Mouse (Mus musculus) CH12F3 (cell line): Measurements from ENCODE around the gene Slc17a5.

ENCODE experiments used
- in situ Hi-C: fragments of 300-500 bp; cut with MboI; formaldehyde crosslinking; loops from 2 replicates; pipeline ENCODE4 v1.14.3; 2020; ENCODE audit warnings: low sequenced_read_pairs

The Slc17a5 gene

DNA sequence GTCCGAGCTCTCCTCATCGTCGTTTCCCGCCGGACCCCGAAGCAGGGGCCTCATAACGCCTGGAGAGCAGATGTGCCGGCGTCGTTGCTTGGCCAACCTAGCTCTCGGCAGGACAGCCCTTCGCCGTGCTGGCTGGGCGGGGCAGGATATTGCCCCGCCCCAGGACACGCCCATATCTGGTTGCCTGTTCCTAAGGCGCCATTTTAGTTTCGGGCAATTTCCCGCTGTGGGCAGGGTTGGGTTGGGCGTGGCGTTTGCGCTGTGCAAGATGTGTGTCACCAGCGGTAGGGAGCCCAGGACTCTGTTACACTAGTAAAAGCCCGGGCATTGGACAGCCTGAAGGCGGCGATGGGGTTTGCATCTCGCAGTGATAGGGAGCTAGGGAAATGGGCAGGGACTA is at the start of gene Slc17a5:
Slc17a5 (minus strand) TSS at position 128 of the 400 bp plus-strand sequence.
- in situ Hi-C loops: no loop called here

DNA sequence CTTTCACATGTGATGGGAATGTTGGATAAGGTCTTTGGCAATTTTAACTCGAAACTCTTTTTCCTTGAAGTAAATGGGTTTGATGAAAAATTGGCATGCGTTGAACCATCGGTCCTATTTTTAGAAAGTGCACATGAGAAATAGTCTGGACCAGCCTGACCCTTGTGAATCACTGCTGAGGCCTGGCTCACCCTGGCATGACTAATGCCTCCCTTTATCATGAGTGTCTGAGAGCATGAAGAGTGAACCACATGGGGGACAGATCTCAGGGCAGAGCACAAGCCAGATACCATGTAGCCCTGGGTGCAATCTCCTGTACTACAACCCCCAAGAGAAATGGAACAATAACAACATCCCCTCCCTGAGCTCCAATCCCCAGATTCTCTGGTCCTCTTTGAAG is 46.1 kb upstream of the Slc17a5 start:
- in situ Hi-C loops: no loop called here

DNA sequence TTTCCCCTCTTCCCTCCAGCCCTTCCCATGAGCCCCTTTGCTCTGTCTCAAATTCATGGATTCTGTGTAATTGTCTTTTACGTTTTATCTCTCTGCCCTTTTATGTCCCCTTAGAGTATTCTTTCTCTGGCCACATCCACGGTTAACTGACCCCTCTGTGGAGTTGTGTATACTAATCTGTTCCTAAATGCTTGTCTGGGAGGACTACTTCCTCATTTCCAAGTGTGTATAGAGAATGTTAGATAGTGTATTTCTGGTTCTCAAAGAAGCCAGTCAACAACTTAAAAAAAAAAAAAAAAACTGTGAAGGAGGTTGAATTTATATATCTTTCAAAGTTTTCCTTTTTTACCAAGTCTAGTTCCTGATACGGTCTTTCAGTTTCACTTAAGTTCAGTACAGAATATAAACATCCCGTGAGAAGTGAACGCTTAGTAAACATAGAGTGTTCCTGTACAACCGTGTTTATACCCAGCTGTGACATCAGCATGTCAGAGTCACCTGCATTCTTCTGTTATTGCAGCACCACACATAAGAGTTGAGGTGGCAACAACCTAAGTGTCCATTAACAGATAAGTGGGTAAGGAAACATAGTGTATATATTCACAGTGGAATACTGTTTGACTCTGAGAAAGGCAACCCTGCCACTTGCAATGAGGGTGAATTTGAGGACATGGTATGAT is 44.1 kb upstream of the Slc17a5 start:
- in situ Hi-C loops: no loop called here

DNA sequence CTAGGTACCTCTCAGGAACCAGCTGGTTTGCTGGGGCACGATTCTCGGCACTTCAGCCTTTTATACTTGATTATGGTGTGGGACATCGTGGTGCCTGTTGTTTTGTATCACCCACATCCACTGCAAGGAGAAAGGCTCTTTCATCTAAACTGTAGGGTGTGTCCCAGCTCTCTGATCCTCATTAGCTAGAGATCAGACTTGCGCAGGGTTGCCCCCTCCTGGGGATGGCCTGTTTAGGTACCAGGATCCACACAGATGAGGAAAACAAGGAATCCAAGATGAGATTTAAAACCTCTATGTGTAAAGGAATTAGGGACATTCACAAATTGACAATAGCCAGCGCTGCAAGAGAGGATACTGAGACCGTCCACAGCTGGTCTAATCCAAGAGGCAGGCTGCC is 42.1 kb upstream of the Slc17a5 start:
- in situ Hi-C loops: no loop called here

DNA sequence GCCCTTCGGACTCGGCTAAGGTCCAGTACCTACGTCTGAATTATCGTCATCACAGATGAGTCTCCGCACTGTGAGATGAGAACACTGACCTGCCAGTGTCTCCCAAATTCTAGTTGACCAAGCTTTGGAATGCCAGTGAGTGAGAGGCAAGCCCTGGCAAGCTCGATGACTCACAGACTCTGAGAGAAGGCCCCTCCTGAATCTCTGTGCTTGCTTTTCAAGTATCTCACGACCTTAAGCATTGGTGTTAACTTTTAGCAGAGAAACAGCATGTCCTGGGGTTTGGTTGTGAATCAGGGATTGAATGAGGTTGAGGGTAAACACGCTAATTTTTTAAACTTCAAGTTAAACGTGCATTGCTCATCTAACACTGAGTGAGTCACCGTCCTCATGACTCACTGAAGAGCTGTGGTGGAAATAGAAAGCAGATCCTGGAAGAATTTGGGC is 35.5 kb upstream of the Slc17a5 start:
- in situ Hi-C loops: no loop called here

DNA sequence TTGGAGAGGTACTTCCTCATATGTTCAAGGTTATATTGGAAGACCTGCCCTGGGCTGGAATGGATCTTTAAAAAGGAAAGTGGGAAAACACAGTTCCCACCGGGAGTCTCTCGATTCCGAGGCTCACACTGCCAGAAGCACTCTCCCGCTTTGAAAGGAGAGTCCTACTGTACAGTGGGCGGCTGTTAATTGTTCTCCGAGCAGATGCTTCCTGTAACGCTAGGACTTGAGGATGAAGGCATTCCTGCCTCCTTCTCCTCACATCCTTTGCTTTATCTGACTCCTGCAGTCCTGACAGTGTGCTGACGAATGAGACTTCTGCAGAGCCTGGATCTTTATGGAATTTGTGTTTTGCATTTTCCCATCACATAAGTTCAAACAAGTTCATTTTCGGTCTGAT is 31.4 kb upstream of the Slc17a5 start:
- in situ Hi-C loops: no loop called here

DNA sequence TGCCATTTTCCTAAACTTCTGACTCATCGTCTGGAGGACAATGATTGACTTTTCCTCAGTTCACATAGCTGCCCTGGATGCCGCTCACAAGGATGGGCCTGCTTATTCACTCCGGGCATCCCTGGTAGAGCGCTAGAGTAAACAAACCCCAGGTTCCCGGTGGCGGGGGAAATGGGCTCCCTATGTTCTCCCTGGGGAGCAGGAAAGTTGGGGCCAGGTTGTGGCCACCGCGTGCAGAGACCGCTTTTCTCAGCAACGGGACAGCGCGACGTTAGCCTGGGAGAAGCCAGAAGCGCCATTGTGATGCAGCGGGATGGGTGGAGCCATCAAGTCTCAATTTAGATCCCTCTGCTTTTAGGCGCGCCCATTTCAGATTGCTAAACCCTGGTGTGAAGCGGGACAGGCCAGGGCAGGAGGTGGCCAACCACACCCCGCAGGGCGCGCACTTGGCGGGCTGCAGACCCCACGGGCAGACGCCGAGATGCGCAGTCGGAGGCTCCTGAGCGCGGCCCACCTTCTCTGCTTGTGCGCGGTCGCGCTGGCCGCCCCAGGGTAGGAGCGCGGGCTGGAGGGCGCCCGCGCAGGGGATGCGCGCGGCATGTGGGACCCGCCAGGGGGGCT is 27.7 kb upstream of the Slc17a5 start, which contains the start of gene Cd109:
Cd109 (plus strand) TSS at position 146 of the 621 bp plus-strand sequence.
- in situ Hi-C loops: no loop called here

DNA sequence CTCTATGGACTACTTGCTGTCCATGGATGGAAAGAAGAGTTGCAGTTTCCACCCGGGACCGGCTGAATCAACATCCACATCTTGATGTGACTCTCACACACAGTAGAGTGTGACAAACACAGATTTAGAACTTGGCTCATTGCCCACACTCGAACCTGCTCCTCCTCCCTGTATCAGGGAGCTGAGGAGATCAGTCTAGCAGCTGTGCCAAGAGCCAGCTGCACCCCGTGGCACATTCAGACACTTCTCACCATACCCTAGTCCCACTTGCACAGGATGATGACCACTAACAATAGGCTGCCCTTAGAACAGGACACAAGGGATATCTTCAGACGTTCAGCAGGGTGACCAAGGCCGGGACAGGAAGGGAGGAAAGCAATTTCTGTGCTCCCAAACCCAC is 26.4 kb upstream of the Slc17a5 start:
- in situ Hi-C loops: no loop called here

DNA sequence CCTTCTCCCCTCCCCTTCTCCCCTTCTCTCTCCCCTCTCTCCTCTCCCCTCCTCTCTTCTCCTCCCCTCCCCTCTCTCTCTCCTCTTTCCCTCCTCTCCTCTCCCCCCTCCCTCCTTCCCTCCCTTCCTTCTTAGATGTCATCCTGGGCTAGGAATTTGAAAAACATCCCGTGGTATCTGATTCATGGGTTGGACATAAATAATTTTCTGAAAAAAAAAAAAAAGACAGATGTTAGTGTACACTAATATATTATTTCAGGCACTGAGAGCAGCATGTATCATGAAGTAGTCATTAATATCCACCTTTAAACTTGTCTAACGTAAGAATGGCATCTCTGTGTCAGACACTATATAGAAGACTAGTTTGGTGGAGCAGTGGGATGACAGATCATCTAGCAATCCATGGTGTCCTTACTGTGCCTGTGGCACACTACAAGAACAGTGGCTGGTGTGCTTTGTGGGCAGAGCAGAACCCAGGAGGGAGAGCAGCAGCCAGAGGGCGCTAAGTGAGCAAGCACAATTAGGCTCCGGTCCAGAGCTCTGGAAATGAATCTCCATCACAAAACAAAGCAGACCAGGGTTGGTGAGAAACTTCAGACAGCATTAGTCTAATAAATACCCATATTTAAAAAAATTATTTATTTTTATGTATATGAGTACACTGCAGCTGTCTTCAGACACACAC is 13.3 kb upstream of the Slc17a5 start:
- in situ Hi-C loops: no loop called here

DNA sequence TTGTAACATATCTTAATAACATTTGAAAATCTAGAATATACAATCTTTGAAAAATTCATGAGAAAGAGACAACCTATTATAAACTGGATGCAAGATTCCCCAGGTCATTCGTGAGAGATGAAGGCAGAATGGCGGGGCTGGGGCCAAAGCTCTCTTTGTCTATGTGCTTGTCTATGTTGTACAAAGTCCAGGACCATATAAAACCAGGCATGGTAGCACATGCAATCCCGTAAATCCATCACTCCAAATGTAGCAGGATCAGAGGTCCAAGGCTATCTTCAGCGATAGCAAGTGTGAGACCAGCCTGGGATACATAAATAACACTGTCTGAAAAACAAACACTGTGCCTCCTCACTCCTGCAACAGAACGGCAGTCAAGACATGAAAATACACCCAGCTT is 12.1 kb upstream of the Slc17a5 start:
- in situ Hi-C loops: no loop called here

DNA sequence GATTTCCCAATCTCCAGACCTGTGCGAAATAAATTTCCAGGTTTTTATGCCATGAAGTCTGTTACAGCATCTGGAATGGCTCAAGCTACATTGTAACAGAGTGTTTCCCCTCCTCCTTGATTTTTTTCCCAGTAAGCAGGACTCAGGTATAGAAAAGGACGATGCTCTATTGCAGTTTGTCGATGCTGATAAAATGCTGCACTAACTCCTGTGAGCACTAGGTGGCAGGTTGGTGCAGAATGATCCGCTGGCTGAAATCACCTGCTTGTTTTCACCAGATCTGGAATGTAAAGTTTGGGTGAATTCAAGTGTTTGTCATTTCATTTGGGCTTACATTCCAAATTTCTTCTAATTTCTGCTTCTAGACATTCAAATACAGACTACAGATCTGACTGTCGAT is 9.0 kb upstream of the Slc17a5 start:
- in situ Hi-C loops: no loop called here

DNA sequence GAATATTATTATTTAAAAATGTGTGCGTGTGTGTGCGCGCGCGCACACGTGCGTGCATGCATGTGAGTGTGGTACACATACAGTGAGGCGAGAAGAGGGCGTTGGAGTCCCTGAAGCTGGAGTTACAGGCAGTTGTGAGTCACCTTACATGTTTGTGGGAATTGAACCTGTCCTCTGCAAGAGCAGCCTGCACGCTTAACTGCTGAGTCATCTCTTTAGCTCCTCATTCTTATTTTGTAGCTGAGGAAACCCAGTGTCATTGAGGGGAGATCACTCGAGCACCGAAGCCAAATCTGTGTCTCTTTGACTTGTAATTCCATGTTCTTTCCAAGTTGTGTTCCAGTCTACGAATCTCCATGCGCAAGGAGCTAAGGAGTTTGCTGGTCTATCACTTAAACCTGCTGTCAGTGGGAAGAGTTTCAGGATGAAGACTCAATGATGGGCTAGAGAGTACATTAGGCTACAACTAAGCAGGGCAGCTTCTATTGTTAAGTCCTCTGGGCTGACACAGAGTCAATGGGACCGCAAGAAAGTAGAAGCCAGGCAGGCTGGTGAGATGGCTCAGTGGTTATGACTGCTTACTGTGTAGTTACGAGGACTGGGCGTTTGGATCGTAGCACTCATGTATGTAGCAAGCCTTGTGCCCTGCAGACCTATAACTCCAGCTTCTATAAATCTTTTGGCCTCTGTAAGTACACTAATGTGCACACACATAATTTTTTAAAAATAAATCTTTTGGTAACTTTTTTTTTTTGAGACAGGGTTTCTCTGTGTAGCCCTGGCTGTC is 8.1 kb upstream of the Slc17a5 start:
- in situ Hi-C loops: no loop called here

DNA sequence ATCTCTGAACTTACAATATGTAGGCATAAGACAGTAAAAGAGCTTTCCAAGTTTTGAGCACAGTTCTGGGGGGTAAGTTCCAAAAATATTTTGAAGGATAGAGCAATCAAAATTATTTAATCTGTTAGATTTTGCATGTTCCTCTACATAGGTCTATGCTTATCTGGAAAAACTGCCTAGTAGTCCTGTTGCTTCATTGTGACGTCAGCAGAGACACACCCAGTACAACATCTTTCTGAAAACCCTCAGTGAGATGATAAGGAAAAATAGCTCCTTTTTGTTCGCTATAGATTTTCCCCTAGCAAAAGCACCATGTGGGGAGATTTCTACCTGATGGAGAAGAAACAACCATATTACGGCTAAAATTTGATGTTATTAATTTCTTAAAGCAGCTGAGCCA is 7.4 kb upstream of the Slc17a5 start:
- in situ Hi-C loops: no loop called here

DNA sequence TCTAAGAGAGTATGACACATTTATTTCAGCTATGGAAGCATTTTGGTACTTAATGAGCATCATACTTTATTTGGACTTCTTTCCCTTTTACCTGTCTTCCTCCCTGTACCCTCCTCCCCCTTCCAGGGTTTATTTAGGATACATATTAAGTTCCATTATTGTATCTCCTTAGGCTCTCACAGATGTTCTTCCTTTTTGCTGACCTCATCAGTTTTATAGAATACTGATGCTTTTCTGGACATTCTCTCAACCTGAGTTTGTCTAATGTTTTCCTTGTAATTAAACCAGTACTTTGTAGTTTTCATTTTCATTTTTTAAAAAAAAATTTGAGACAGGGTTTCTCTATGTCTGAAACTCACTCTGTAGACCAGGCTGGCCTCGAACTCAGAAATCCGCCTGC is 2.6 kb upstream of the Slc17a5 start:
- in situ Hi-C loops: no loop called here

DNA sequence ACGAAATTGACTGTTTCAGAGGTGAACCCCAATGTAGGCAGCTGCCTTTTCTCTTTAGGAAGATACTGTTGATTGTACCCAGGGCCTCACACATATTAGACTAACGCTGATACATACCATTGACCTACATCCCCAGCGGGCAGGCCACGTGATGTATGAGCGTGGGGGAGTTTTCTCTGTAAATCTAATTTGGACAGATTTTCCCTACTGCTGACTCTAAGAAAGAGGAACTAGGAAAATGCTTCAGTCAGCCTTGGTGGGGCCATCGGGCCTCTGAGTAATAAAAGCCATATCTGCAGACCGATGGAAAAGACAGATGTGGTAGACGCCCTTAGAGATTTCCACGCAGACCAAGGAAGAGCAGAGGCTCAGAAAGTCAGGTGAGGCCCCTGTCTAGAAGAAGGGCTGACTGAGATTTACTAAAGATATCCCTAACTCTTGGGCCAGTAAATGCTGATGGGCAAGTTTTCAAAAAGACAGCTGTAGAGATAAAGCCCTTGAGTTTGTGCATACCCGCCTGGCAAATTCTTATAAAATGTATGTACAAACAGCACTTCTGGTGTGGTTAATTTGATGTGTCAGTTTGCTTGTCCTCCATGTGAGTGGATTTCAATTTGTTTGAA is 681 bp upstream of the Slc17a5 start:
- in situ Hi-C loops: no loop called here

DNA sequence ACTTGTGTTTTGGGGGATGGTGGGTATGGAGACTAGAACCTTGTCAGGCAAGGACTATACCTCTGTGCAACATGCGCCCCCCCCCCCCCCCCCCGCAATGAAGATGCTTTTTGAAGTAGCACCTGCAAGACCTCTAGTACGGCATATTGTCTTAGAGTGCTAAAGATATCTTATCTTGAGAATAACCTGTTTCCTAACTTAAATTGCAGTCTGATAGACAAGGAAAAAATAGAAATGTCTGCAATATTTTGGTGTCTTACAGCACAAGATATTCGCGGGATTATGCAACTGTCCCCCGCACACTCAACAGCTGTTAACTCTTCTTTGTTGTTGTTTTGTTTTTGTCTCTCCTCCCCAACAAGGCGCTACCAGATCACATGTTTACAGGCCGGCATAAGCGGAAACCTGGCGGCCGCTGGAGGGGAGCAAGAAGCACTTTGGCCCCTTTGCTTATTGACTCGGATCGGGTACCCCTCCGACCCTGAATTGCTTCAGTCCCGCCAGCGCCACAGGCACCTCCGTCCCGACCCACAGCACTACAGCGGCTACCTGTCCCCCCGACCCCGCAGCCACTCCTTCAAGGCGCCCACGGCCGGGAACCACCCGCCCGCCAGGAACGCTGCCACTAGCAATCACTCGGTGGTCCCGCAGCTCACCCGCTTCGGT is 490 bp downstream of the Slc17a5 start:
- in situ Hi-C loops: no loop called here

DNA sequence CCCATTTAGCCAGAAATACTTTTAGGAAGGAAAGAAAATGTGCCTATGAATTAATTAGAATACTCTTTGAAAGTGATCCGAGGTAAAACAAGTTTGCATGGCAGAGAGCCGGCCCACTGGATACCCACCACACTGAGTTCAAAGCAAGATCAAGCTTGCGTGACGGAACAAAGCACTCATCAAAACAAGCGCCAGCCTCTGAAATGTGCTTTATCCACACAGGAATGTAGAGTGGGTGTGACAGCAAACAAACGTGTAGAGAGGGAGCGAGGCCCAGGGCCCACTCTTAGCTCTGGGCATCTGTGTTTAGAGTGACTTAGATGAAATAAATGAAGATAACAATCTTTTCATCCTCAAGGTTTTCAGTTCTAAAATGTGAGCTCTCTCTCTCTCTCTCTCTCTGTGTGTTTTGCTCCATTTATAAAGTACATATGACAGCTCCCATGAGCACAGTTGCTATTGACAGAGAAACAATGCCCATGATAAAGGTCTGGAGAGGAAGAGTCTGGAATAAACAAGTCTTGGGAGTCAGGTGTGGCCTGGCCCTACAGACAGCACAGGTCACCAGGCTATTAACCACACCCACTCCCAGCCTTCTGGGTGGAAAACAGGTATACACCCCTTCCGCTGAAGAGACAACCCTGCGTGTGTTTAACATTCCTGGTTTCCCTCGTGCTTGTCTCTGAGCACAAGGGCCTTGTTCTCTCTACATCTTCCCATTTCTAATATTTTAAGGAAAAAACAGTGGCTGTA is 8.0 kb downstream of the Slc17a5 start:
- in situ Hi-C loops: no loop called here

DNA sequence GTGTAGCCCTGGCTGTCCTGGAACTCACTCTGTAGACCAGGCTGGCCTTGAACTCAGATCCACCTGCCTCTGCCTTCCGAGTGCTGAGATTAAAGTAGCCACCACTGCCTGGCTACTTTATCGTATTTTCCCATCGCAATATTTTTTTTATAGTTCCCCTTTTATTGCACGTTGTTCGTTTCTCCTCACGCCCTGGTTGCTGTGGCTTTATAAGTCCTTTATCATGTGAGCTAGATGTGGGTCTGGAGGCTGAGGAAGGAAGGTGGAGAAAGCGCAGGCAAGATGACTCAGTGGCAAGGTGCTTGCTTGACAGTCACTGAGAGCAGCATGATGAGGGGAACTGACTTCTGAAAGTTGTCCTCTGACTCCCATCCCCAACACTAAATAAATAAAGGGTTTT is 9.0 kb downstream of the Slc17a5 start:
- in situ Hi-C loops: no loop called here

DNA sequence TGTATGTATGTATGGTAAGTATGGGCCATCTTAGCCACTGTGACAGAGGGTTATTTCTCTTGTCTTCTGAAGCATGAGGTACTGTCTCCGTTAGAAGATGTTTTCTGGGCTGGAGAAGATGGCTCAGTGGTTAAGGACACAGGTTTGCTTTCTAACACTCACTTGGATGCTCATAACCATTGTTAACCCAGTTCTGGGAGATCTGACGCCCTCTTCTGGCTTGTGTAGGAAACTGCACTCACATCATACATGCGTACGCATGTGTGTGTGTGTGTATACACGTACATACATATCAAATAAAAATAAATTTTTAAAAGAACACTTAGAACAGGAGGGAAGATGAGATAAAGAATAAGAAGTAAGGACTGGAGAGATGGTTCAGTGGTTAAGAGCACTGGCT is 11.4 kb downstream of the Slc17a5 start:
- in situ Hi-C loops: no loop called here

DNA sequence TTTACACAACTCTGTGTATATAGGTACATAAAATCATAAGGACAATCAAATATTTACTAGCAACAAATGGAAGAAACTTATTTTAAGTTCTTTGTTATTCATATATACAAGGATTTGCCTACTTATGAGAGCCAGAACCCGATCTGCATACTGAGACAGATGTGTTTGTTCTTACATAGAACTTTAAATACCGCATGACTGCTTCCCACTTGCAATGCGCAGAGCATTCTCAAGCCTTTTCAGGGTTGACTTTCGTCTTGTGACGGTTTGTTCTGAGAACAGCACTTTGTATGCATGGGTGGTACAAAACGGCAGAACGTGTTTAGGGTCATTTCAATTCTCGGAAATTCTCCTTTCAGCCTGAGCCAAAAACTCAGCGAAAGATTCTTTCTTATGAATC is 17.9 kb downstream of the Slc17a5 start:
- in situ Hi-C loops: no loop called here
